Comparison of ENCODE assay signal across 14 mouse cellular contexts in genomic region chr17:79343334-79343946, GRCm38 (mm10). TPM values are rescaled to one million over a fixed set of nuclear protein-coding genes. Genes with fewer than 3 reads are reported as not detected.
DNase-seq lines count a peak whose midpoint lies in the region; ATAC-seq and TF ChIP-seq lines count a peak whose summit lies in the region.
"Had no signal": no experiment of that assay in that cellular context is flagged by ENCODE, and none has a peak within 500 bp of the region (broad histone marks: within the 10 kb centered on the region; RNA-seq: fewer than 3 reads in every experiment).

No protein-coding gene starts in this region.

- ATAC-seq in liver, embryonic 12.5 days: peak; percentile 85
- ATAC-seq in hindbrain, embryonic 14.5 days (ENCODE audit: low FRiP score): no peak

- intact Hi-C loops in gastrocnemius, adult 2 months (cut with DNase I): no loop called here

- peaks cover 10% of the 10 kb centered on the region for H3K36me3 ChIP-seq in E14TG2a.4 (ENCODE audit: insufficient read depth, low read length)
- no peaks in the 10 kb centered on the region for H3K36me3 ChIP-seq in embryonic facial prominence, embryonic 10.5 days (replicated peaks)
- H3K36me3 ChIP-seq in liver, embryonic 12.5 days: peaks cover 93% of the 10 kb centered on the region
- peaks cover 4% of the 10 kb centered on the region; the same call in 1 of the 2 replicates for H3K36me3 ChIP-seq in hindbrain, embryonic 14.5 days (replicated peaks; ENCODE audit: control insufficient read depth, insufficient read depth)
- H3K36me3 ChIP-seq: G1E; midbrain, embryonic 12.5 days had no signal

- H3K4me3 ChIP-seq in gastrocnemius, adult 2 months: peak overlapping the region; percentile 47; the same call in 1 of the 2 replicates
- H3K4me3 ChIP-seq in E14TG2a.4 (replicated peaks; ENCODE audit: low read length): peak overlapping the region; percentile 53
- H3K4me3 ChIP-seq in embryonic facial prominence, embryonic 10.5 days: no peak overlapping the region
- H3K4me3 ChIP-seq in liver, embryonic 12.5 days: peak overlapping the region; percentile 25
- H3K4me3 ChIP-seq in hindbrain, embryonic 14.5 days (replicated peaks; ENCODE audit: low read length): no peak overlapping the region
- H3K4me3 ChIP-seq: midbrain, embryonic 12.5 days; myocyte had no signal

- no peak for TF ChIP-seq CTCF in gastrocnemius, adult 2 months (IDR thresholded peaks at IDR 0.05)
- no peak for TF ChIP-seq CTCF in E14TG2a.4 (conservative IDR thresholded peaks at IDR 0.05; ENCODE audit: low read length)

- H3K27me3 ChIP-seq in E14TG2a.4 (ENCODE audit: insufficient read depth, low read length): no peaks in the 10 kb centered on the region
- H3K27me3 ChIP-seq in embryonic facial prominence, embryonic 10.5 days (replicated peaks; ENCODE audit: low read depth, poor library complexity, severe bottlenecking): no peaks in the 10 kb centered on the region
- H3K27me3 ChIP-seq in liver, embryonic 12.5 days (replicated peaks): no peaks in the 10 kb centered on the region
- H3K27me3 ChIP-seq in hindbrain, embryonic 14.5 days (ENCODE audit: control insufficient read depth, insufficient read depth, low read length): no peaks in the 10 kb centered on the region
- H3K27me3 ChIP-seq: midbrain, embryonic 12.5 days had no signal

- 66% methylated on average over 5 of the region's 5 CpGs for WGBS in embryonic facial prominence, embryonic 10.5 days
- 35% methylated on average over 5 of the region's 5 CpGs for WGBS in liver, embryonic 12.5 days (ENCODE audit: insufficient replicate concordance)
- 66% methylated on average over 5 of the region's 5 CpGs for WGBS in hindbrain, embryonic 14.5 days

- peaks cover 69% of the 10 kb centered on the region for H3K4me1 ChIP-seq in E14TG2a.4 (replicated peaks; ENCODE audit: low read depth, low read length)
- peaks cover 7% of the 10 kb centered on the region for H3K4me1 ChIP-seq in embryonic facial prominence, embryonic 10.5 days
- peaks cover 90% of the 10 kb centered on the region for H3K4me1 ChIP-seq in liver, embryonic 12.5 days
- H3K4me1 ChIP-seq in hindbrain, embryonic 14.5 days (replicated peaks; ENCODE audit: control insufficient read depth, insufficient read depth, low read length): no peaks in the 10 kb centered on the region

- H3K9me3 ChIP-seq in E14TG2a.4 (ENCODE audit: low read length): no peaks in the 10 kb centered on the region
- H3K9me3 ChIP-seq in embryonic facial prominence, embryonic 10.5 days: no peaks in the 10 kb centered on the region
- no peaks in the 10 kb centered on the region for H3K9me3 ChIP-seq in liver, embryonic 12.5 days (replicated peaks)
- H3K9me3 ChIP-seq in hindbrain, embryonic 14.5 days (ENCODE audit: control insufficient read depth, low read length): no peaks in the 10 kb centered on the region
- H3K9me3 ChIP-seq: midbrain, embryonic 12.5 days had no signal

- no peak for DNase-seq in gastrocnemius, adult 2 months
- DNase-seq in gastrocnemius, postnatal 10 days: no peak
- peak; percentile 2 for DNase-seq in embryonic facial prominence, embryonic 10.5 days (ENCODE audit: low spot score)
- no peak for DNase-seq in lung, postnatal 4 days
- DNase-seq in hindbrain, embryonic 14.5 days (ENCODE audit: low spot score): no peak
- DNase-seq in spleen, adult 18-20 months: no peak
- DNase-seq: adrenal gland, postnatal 36 days; cerebellum, adult 11-12 months; lung, postnatal 14 days had no signal

- H3K4me2 ChIP-seq in liver, embryonic 12.5 days: peak overlapping the region; percentile 59
- H3K4me2 ChIP-seq in hindbrain, embryonic 14.5 days (replicated peaks): no peak overlapping the region
- H3K4me2 ChIP-seq: midbrain, embryonic 12.5 days had no signal

- H3K9ac ChIP-seq in liver, embryonic 12.5 days: peak overlapping the region; percentile 56
- no peak overlapping the region for H3K9ac ChIP-seq in hindbrain, embryonic 14.5 days
- H3K9ac ChIP-seq: midbrain, embryonic 12.5 days had no signal

- peak overlapping the region; percentile 97 for H3K27ac ChIP-seq in gastrocnemius, adult 2 months
- H3K27ac ChIP-seq in embryonic facial prominence, embryonic 10.5 days (replicated peaks): no peak overlapping the region
- peak overlapping the region; percentile 74 for H3K27ac ChIP-seq in liver, embryonic 12.5 days
- no peak overlapping the region for H3K27ac ChIP-seq in hindbrain, embryonic 14.5 days
- H3K27ac ChIP-seq: midbrain, embryonic 12.5 days had no signal

RNA-seq across cellular contexts. Expression of gene Cdc42ep3, which starts 11.5 kb away (rescaled TPM):
- total RNA-seq in gastrocnemius, adult 2 months (2021): 10 to 100 TPM; 38.0 to 47.7 TPM
- total RNA-seq in gastrocnemius, postnatal 10 days (2021): 10 to 100 TPM; 35.2 to 36.8 TPM
- 17.0 and 18.8 TPM in 2 replicates for polyA plus RNA-seq in embryonic facial prominence, embryonic 10.5 days (2016; fragmentation: Nextera tagmentation; extraction: Ambion mirVana)
- 61.1 and 64.3 TPM in 2 replicates for polyA plus RNA-seq in liver, embryonic 12.5 days (2016; fragmentation: Nextera tagmentation; extraction: Ambion mirVana)
- polyA plus RNA-seq in hindbrain, embryonic 14.5 days (2014; fragmentation: Nextera tagmentation; extraction: Ambion mirVana): 50.5 and 50.6 TPM in 2 replicates
- polyA plus RNA-seq: G1E had no signal

Comparison
In these comparisons a context has a peak if more than half of its experiments do, and no peak if none do; other contexts are left out.
1. H3K27ac ChIP-seq: peak in gastrocnemius, adult 2 months (single experiment) and liver, embryonic 12.5 days (single experiment); none in embryonic facial prominence, embryonic 10.5 days (single experiment) and hindbrain, embryonic 14.5 days (single experiment).
2. H3K4me3 ChIP-seq: peak in gastrocnemius, adult 2 months (single experiment), E14TG2a.4 (single experiment) and liver, embryonic 12.5 days (single experiment); none in embryonic facial prominence, embryonic 10.5 days (single experiment) and hindbrain, embryonic 14.5 days (single experiment).